19 mouse cellular contexts compared by ENCODE assay signal in the genomic region with DNA sequence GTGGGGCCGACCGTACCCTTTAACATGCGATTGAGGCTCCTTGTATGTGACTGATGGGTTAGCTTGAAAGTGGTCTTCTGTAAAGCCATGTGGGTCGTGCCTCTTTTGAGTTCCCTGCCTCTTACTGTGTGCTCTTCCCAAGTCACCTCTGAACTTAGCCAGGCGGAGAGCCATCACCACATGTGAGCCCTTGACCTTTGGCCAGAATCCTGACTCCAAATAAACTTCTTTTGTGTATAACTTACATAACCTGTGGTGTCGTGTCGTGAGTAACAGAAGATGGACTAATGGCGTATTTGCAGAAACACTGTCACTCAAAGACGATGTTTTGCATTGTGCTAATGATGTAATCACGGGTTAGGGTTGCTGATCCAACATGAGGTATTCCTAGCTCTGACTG. TPM values are rescaled to one million over a fixed set of nuclear protein-coding genes. Genes with fewer than 3 reads are reported as not detected.
DNase-seq lines count a peak whose midpoint lies in the region; ATAC-seq lines count a peak whose summit lies in the region.
"Had no signal": no experiment of that assay in that cellular context is flagged by ENCODE, and none has a peak within 500 bp of the region (broad histone marks: within the 10 kb centered on the region; RNA-seq: fewer than 3 reads in every experiment).

No protein-coding gene starts in this region.

- no peaks in the 10 kb centered on the region for H3K36me3 ChIP-seq in intestine, embryonic 16.5 days (ENCODE audit: control insufficient read depth, insufficient read depth, low read length)
- H3K36me3 ChIP-seq in intestine, embryonic 15.5 days, result no peaks in the 10 kb centered on the region
- no peaks in the 10 kb centered on the region for H3K36me3 ChIP-seq in liver, embryonic 12.5 days
- no peaks in the 10 kb centered on the region for H3K36me3 ChIP-seq in liver, embryonic 11.5 days (ENCODE audit: control insufficient read depth, insufficient read depth, low read length)
- no peaks in the 10 kb centered on the region for H3K36me3 ChIP-seq in liver, embryonic 16.5 days (ENCODE audit: control insufficient read depth, insufficient read depth)
- H3K36me3 ChIP-seq: forebrain, embryonic 10.5 days; hindbrain, embryonic 15.5 days; midbrain, embryonic 15.5 days had no signal

- H3K4me3 ChIP-seq in intestine, embryonic 16.5 days (ENCODE audit: low read length), result no peak overlapping the region
- H3K4me3 ChIP-seq in intestine, embryonic 15.5 days (replicated peaks), result no peak overlapping the region
- H3K4me3 ChIP-seq in liver, embryonic 12.5 days, result no peak overlapping the region
- no peak overlapping the region for H3K4me3 ChIP-seq in liver, embryonic 11.5 days (ENCODE audit: low read depth, low read length)
- H3K4me3 ChIP-seq in liver, embryonic 16.5 days (ENCODE audit: low read depth, low read length), result no peak overlapping the region
- H3K4me3 ChIP-seq: forebrain, embryonic 10.5 days; hindbrain, embryonic 15.5 days; midbrain, embryonic 15.5 days; myocyte had no signal

- H3K4me2 ChIP-seq in intestine, embryonic 16.5 days (ENCODE audit: low read depth, low read length), result no peak overlapping the region
- no peak overlapping the region for H3K4me2 ChIP-seq in intestine, embryonic 15.5 days (replicated peaks)
- no peak overlapping the region for H3K4me2 ChIP-seq in liver, embryonic 12.5 days
- no peak overlapping the region for H3K4me2 ChIP-seq in liver, embryonic 11.5 days
- no peak overlapping the region for H3K4me2 ChIP-seq in liver, embryonic 16.5 days (ENCODE audit: low read depth, low read length)
- H3K4me2 ChIP-seq: hindbrain, embryonic 15.5 days; lung, embryonic 14.5 days; midbrain, embryonic 15.5 days had no signal

- WGBS in intestine, embryonic 16.5 days, result 57% methylated on average over 10 of the region's 10 CpGs
- 56% methylated on average over 10 of the region's 10 CpGs for WGBS in intestine, embryonic 15.5 days
- 69% methylated on average over 10 of the region's 10 CpGs for WGBS in liver, embryonic 12.5 days (ENCODE audit: insufficient replicate concordance)
- WGBS in liver, embryonic 11.5 days, result 72% methylated on average over 10 of the region's 10 CpGs
- WGBS in liver, embryonic 16.5 days (ENCODE audit: insufficient replicate concordance), result 58% methylated on average over 10 of the region's 10 CpGs

- H3K9ac ChIP-seq in intestine, embryonic 16.5 days (ENCODE audit: low read depth, low read length), result no peak overlapping the region
- H3K9ac ChIP-seq in intestine, embryonic 15.5 days, result no peak overlapping the region
- H3K9ac ChIP-seq in liver, embryonic 12.5 days, result no peak overlapping the region
- H3K9ac ChIP-seq in liver, embryonic 11.5 days (ENCODE audit: low read depth, low read length), result no peak overlapping the region
- no peak overlapping the region for H3K9ac ChIP-seq in liver, embryonic 16.5 days (ENCODE audit: low read depth, low read length)
- H3K9ac ChIP-seq: hindbrain, embryonic 15.5 days; lung, embryonic 14.5 days; midbrain, embryonic 15.5 days had no signal

- ATAC-seq in intestine, embryonic 16.5 days, result no peak
- no peak for ATAC-seq in intestine, embryonic 15.5 days
- 0 out of 2 replicates have a peak, but pooled peaks have one; percentile 30 for ATAC-seq in liver, embryonic 12.5 days
- ATAC-seq in liver, embryonic 11.5 days (replicated peaks; ENCODE audit: low FRiP score), result no peak
- peak; percentile 72 for ATAC-seq in liver, embryonic 16.5 days (ENCODE audit: low read depth)
- ATAC-seq: intestine, postnatal 0 days; midbrain, embryonic 15.5 days had no signal

- H3K27ac ChIP-seq in intestine, embryonic 16.5 days (ENCODE audit: low read length), result peak overlapping the region; percentile 24; the same call in 1 of the 2 replicates
- H3K27ac ChIP-seq in intestine, embryonic 15.5 days, result no peak overlapping the region
- H3K27ac ChIP-seq in liver, embryonic 12.5 days, result no peak overlapping the region
- no peak overlapping the region for H3K27ac ChIP-seq in liver, embryonic 11.5 days (ENCODE audit: low read depth, low read length)
- H3K27ac ChIP-seq in liver, embryonic 16.5 days (ENCODE audit: low read length), result no peak overlapping the region
- H3K27ac ChIP-seq: forebrain, embryonic 10.5 days; hindbrain, embryonic 15.5 days; midbrain, embryonic 15.5 days had no signal

- H3K27me3 ChIP-seq in intestine, embryonic 16.5 days (replicated peaks; ENCODE audit: control insufficient read depth, insufficient read depth, low read length), result no peaks in the 10 kb centered on the region
- no peaks in the 10 kb centered on the region for H3K27me3 ChIP-seq in intestine, embryonic 15.5 days (replicated peaks)
- no peaks in the 10 kb centered on the region for H3K27me3 ChIP-seq in liver, embryonic 12.5 days (replicated peaks)
- no peaks in the 10 kb centered on the region for H3K27me3 ChIP-seq in liver, embryonic 11.5 days (replicated peaks; ENCODE audit: control insufficient read depth, insufficient read depth, low read length)
- no peaks in the 10 kb centered on the region for H3K27me3 ChIP-seq in liver, embryonic 16.5 days (ENCODE audit: control insufficient read depth, insufficient read depth, low read depth, low read length)
- H3K27me3 ChIP-seq: hindbrain, embryonic 15.5 days; midbrain, embryonic 15.5 days had no signal

- peaks cover 11% of the 10 kb centered on the region; the same call in 1 of the 2 replicates for H3K4me1 ChIP-seq in intestine, embryonic 16.5 days (ENCODE audit: control insufficient read depth, insufficient read depth, low read length)
- no peaks in the 10 kb centered on the region for H3K4me1 ChIP-seq in intestine, embryonic 15.5 days (replicated peaks)
- peaks cover 13% of the 10 kb centered on the region; the same call in 1 of the 2 replicates for H3K4me1 ChIP-seq in liver, embryonic 12.5 days
- H3K4me1 ChIP-seq in liver, embryonic 11.5 days (replicated peaks; ENCODE audit: control insufficient read depth, insufficient read depth, low read length), result no peaks in the 10 kb centered on the region
- H3K4me1 ChIP-seq in liver, embryonic 16.5 days (ENCODE audit: control insufficient read depth, low read depth, low read length), result no peaks in the 10 kb centered on the region
- H3K4me1 ChIP-seq: forebrain, embryonic 10.5 days; hindbrain, embryonic 15.5 days; midbrain, embryonic 15.5 days had no signal

- H3K9me3 ChIP-seq in intestine, embryonic 16.5 days (ENCODE audit: control insufficient read depth, low read length), result no peaks in the 10 kb centered on the region
- H3K9me3 ChIP-seq in intestine, embryonic 15.5 days, result no peaks in the 10 kb centered on the region
- no peaks in the 10 kb centered on the region for H3K9me3 ChIP-seq in liver, embryonic 12.5 days (replicated peaks)
- H3K9me3 ChIP-seq in liver, embryonic 11.5 days (ENCODE audit: control insufficient read depth, low read length), result no peaks in the 10 kb centered on the region
- H3K9me3 ChIP-seq in liver, embryonic 16.5 days (replicated peaks; ENCODE audit: control insufficient read depth, low read length), result no peaks in the 10 kb centered on the region
- H3K9me3 ChIP-seq: forebrain, embryonic 10.5 days; hindbrain, embryonic 15.5 days; midbrain, embryonic 15.5 days had no signal

- no peak for DNase-seq in liver, embryonic 11.5 days (ENCODE audit: low spot score)
- peak; percentile 14 for DNase-seq in embryo, embryonic 11 days
- DNase-seq in layer of hippocampus, postnatal 36 days, result no peak
- no peak for DNase-seq in frontal cortex, postnatal 14 days (ENCODE audit: low spot score in 2 of 2)
- DNase-seq: B cell, adult 2 months; cerebellum, adult 9-10 months; gastrocnemius, postnatal 10 days; heart, adult 18-20 months; heart, postnatal 36 days; lung, embryonic 14.5 days had no signal

RNA-seq across cellular contexts. Expression of gene Bach1, which starts 22.6 kb away (rescaled TPM):
- polyA plus RNA-seq in intestine, embryonic 16.5 days (2015; fragmentation: Nextera tagmentation; extraction: Ambion mirVana), result 16.6 and 18.2 TPM in 2 replicates
- 17.4 and 19.7 TPM in 2 replicates for polyA plus RNA-seq in intestine, embryonic 15.5 days (2015; fragmentation: Nextera tagmentation; extraction: Ambion mirVana)
- polyA plus RNA-seq in liver, embryonic 12.5 days (2016; fragmentation: Nextera tagmentation; extraction: Ambion mirVana), result 8.8 and 10.6 TPM in 2 replicates
- 10.6 and 11.1 TPM in 2 replicates for polyA plus RNA-seq in liver, embryonic 11.5 days (2014; fragmentation: Nextera tagmentation; extraction: Ambion mirVana)
- 5.8 and 6.6 TPM in 2 replicates for polyA plus RNA-seq in liver, embryonic 16.5 days (2015; fragmentation: Nextera tagmentation; extraction: Ambion mirVana)
- total RNA-seq in layer of hippocampus, postnatal 36 days (2021), result 10 to 100 TPM; 11.7 to 12.7 TPM

Comparison
In these comparisons a context has a peak if more than half of its experiments do, and no peak if none do; other contexts are left out.
1. ATAC-seq: peak in liver, embryonic 12.5 days (single experiment) and liver, embryonic 16.5 days (single experiment); none in intestine, embryonic 16.5 days (single experiment), intestine, embryonic 15.5 days (single experiment) and liver, embryonic 11.5 days (single experiment).